Mouse (Mus musculus): ENCODE measurements around the gene Ebf1. TPM values are rescaled to one million over a fixed set of nuclear protein-coding genes. Genes with fewer than 3 reads are reported as not detected.

Ebf1 gene
- polyA plus RNA-seq, 1 experiment from 2014 or later: 77.9 TPM

GRCm38 (mm10) chr11:44655468-44655867 lies 38.4 kb downstream of the Ebf1 start:
- 52% methylated on average over 5 of the region's 5 CpGs for WGBS
- Histone ChIP-seq H3K36me3 (no peaks in the 10 kb centered on the region), H3K4me1 (replicated peaks) (peaks cover 55% of the 10 kb centered on the region), H3K27me3 (ENCODE audit: insufficient read depth, poor library complexity, severe bottlenecking) (no peaks in the 10 kb centered on the region), H3K27ac (peak overlapping the region; percentile 80), H3K4me3 (no peak overlapping the region), H3K9me3 (no peaks in the 10 kb centered on the region)
- no peak for DNase-seq (ENCODE audit: low spot score)

GRCm38 (mm10) chr11:44656916-44657315 lies 39.8 kb downstream of the Ebf1 start:
- Histone ChIP-seq H3K36me3 (no peaks in the 10 kb centered on the region), H3K27ac (peak overlapping the region; percentile 84), H3K4me3 (no peak overlapping the region), H3K27me3 (ENCODE audit: insufficient read depth, poor library complexity, severe bottlenecking) (no peaks in the 10 kb centered on the region), H3K4me1 (replicated peaks) (peaks cover 57% of the 10 kb centered on the region), H3K9me3 (no peaks in the 10 kb centered on the region)
- DNase-seq (ENCODE audit: low spot score): peak; percentile 54

GRCm38 (mm10) chr11:44657833-44658395 lies 40.8 kb downstream of the Ebf1 start:
- H3K4me1 ChIP-seq (replicated peaks): peaks cover 66% of the 10 kb centered on the region
- no peaks in the 10 kb centered on the region for H3K36me3 ChIP-seq
- no peak overlapping the region for H3K4me3 ChIP-seq
- H3K27me3 ChIP-seq (ENCODE audit: insufficient read depth, poor library complexity, severe bottlenecking): no peaks in the 10 kb centered on the region
- H3K27ac ChIP-seq: peak overlapping the region; percentile 84
- no peaks in the 10 kb centered on the region for H3K9me3 ChIP-seq
- DNase-seq (ENCODE audit: low spot score): peak; percentile 36
- WGBS: 28% methylated on average over 6 of the region's 6 CpGs

DNA sequence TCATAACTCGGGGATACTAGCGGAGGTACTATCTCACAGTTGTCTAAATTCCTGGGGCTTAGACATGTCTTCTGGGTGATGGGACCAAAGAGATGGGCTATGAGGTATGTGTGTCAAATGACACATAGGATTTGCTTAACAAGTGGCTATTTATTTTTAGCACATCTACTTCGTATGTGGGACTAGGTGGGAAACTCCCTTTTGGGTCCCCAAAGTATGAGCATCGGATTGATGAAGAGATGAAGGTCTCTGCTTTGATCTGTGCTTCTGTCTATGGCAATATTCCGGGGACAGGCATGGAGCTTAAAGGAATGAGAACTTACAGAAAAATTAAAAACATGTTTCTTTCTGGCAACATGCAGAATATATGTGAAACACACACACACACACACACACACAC lies 44.8 kb downstream of the Ebf1 start:
- no peak for DNase-seq (ENCODE audit: low spot score)
- Histone ChIP-seq H3K27me3 (ENCODE audit: insufficient read depth, poor library complexity, severe bottlenecking) (0 out of 2 replicates have a peak, but pooled peaks cover 6% of the 10 kb centered on the region), H3K4me1 (replicated peaks) (peaks cover 78% of the 10 kb centered on the region)

DNA sequence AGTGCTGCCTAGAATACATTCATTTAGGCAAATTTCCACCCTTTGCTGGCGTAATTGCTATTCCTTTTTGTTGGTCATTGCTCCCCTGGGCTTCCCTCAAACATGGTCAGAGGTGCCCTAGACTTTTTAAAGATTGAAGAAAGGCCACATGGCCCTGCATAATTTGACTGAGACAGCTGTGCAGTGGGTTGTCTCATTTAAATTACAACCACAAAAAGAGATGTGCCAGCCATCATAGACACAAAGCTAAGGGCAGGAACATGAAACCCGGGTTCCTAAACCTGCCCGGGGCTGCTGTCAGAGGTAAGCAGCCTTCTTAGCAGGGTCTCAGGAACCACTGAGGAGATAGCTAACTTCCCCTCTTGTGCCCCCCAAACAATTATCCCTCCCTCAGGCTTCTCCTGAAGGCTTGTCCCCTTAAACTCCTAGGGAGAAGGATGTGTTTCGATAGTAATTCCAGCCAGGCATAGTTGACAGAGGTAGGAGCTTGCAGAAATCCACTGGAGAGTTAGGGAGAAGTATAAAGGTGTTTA lies 46.6 kb downstream of the Ebf1 start:
- no peak for DNase-seq (ENCODE audit: low spot score)
- no peaks in the 10 kb centered on the region for H3K9me3 ChIP-seq
- no peak overlapping the region for H3K4me3 ChIP-seq
- peak overlapping the region; percentile 81 for H3K27ac ChIP-seq
- H3K27me3 ChIP-seq (ENCODE audit: insufficient read depth, poor library complexity, severe bottlenecking): 0 out of 2 replicates have a peak, but pooled peaks cover 6% of the 10 kb centered on the region
- WGBS: 27% methylated on average over 4 of the region's 4 CpGs
- H3K36me3 ChIP-seq: no peaks in the 10 kb centered on the region
- H3K4me1 ChIP-seq (replicated peaks): peaks cover 61% of the 10 kb centered on the region

More for the DNA sequence above, 44.8 kb downstream of the Ebf1 start:
- H3K9me3 ChIP-seq: no peaks in the 10 kb centered on the region
- no peak overlapping the region for H3K27ac ChIP-seq
- no peak overlapping the region for H3K4me3 ChIP-seq
- H3K36me3 ChIP-seq: no peaks in the 10 kb centered on the region
- WGBS: 85% methylated on average over 5 of the region's 5 CpGs

- H3K4me1 ChIP-seq (replicated peaks): peaks cover 60% of the 10 kb centered on the region
- H3K9me3 ChIP-seq: no peaks in the 10 kb centered on the region
- no peaks in the 10 kb centered on the region for H3K36me3 ChIP-seq
- peak overlapping the region; percentile 46 for H3K4me3 ChIP-seq
- peak; percentile 65 for DNase-seq (ENCODE audit: low spot score)
- peak overlapping the region; percentile 89 for H3K27ac ChIP-seq
- H3K27me3 ChIP-seq (ENCODE audit: insufficient read depth, poor library complexity, severe bottlenecking): 0 out of 2 replicates have a peak, but pooled peaks cover 6% of the 10 kb centered on the region
- under 1% methylated on average over 18 of the region's 18 CpGs for WGBS
Observed at GRCm38 (mm10) chr11:44665156-44665682, 48.1 kb downstream of the Ebf1 start.

GRCm38 (mm10) chr11:44665741-44666531 lies 48.8 kb downstream of the Ebf1 start:
- 28% methylated on average over 7 of the region's 7 CpGs for WGBS

DNA sequence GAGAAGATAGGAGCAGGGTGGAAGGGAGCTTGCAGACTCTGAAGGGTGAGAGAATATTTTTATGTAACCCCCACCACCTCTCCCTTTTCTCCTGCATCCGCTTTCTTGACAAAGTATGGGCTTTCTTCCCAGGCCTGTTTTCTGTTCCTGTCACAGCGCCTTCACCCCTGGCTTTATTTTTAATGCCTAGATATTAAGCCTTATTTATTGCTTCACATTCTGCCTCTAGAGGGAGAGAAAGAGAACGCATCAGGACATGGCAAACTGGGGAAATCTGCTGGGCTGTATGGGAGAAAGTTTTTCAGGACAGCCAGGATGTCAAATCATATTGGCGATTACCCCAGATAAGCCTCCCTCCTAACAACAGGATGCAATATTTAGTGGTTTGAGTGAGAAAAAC lies 49.6 kb downstream of the Ebf1 start:
- WGBS: 64% methylated on average over 4 of the region's 4 CpGs
- no peak overlapping the region for H3K27ac ChIP-seq
- 0 out of 2 replicates have a peak, but pooled peaks cover 6% of the 10 kb centered on the region for H3K27me3 ChIP-seq (ENCODE audit: insufficient read depth, poor library complexity, severe bottlenecking)

More at GRCm38 (mm10) chr11:44665741-44666531, 48.8 kb downstream of the Ebf1 start:
- H3K27ac ChIP-seq: peak overlapping the region; percentile 89
- H3K36me3 ChIP-seq: no peaks in the 10 kb centered on the region
- DNase-seq (ENCODE audit: low spot score): peak; percentile 29
- H3K9me3 ChIP-seq: no peaks in the 10 kb centered on the region
- H3K4me1 ChIP-seq (replicated peaks): peaks cover 57% of the 10 kb centered on the region
- H3K27me3 ChIP-seq (ENCODE audit: insufficient read depth, poor library complexity, severe bottlenecking): 0 out of 2 replicates have a peak, but pooled peaks cover 6% of the 10 kb centered on the region
- peak overlapping the region; percentile 46 for H3K4me3 ChIP-seq

DNA sequence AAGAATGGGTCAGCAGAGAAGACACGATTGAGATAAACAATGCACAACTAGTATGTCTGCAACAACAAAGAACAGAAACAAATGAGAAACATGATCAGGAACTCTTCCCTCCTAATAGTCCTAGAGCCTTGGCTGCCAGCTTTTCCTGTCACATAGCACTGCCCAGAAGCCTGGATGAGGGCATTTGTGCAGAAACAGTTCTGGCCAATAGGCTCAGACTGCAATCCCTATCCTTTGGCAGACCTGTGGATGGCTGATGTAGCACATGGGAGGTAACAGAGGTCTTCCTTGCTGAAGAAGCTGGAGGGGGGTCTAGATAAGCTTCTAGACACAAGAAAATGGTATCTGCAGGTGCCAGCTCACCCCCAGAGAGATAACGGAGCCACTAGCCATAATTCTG lies 64.2 kb downstream of the Ebf1 start:
- WGBS: 91% methylated on average over 2 of the region's 2 CpGs
- no peak overlapping the region for H3K4me3 ChIP-seq
- peaks cover 53% of the 10 kb centered on the region for H3K4me1 ChIP-seq (replicated peaks)
- no peak for DNase-seq (ENCODE audit: low spot score)
- H3K9me3 ChIP-seq: no peaks in the 10 kb centered on the region
- H3K36me3 ChIP-seq: no peaks in the 10 kb centered on the region
- H3K27ac ChIP-seq: 0 out of 2 replicates have a peak overlapping the region, but pooled peaks have one; percentile 5
- H3K27me3 ChIP-seq (ENCODE audit: insufficient read depth, poor library complexity, severe bottlenecking): no peaks in the 10 kb centered on the region

More for the DNA sequence above, 49.6 kb downstream of the Ebf1 start:
- H3K4me1 ChIP-seq (replicated peaks): peaks cover 50% of the 10 kb centered on the region
- H3K4me3 ChIP-seq: no peak overlapping the region
- no peaks in the 10 kb centered on the region for H3K36me3 ChIP-seq
- no peaks in the 10 kb centered on the region for H3K9me3 ChIP-seq
- no peak for DNase-seq (ENCODE audit: low spot score)

DNA sequence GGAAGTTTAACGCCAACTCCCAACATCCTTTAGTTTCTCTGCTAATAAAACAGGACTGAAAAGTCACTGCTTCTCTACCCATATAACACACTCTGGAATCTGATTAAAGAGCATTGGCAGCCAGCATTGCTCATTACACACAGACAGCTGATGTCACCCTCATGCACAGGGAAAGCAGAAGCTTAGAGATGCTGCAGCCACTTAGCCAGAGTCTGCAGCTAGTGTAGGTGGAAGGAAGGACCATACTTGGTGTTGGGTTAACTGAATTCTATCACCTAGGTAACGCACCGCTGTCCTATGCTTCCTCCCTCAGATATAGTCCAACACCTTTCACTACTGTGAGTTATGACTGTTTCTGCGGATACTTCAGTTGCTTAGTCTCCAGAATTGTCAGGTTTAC lies 64.9 kb downstream of the Ebf1 start:
- Histone ChIP-seq H3K36me3 (no peaks in the 10 kb centered on the region), H3K27me3 (ENCODE audit: insufficient read depth, poor library complexity, severe bottlenecking) (no peaks in the 10 kb centered on the region), H3K9me3 (no peaks in the 10 kb centered on the region), H3K27ac (no peak overlapping the region), H3K4me3 (no peak overlapping the region), H3K4me1 (replicated peaks) (peaks cover 57% of the 10 kb centered on the region)
- WGBS: 92% methylated on average over 4 of the region's 4 CpGs
- no peak for DNase-seq (ENCODE audit: low spot score)

DNA sequence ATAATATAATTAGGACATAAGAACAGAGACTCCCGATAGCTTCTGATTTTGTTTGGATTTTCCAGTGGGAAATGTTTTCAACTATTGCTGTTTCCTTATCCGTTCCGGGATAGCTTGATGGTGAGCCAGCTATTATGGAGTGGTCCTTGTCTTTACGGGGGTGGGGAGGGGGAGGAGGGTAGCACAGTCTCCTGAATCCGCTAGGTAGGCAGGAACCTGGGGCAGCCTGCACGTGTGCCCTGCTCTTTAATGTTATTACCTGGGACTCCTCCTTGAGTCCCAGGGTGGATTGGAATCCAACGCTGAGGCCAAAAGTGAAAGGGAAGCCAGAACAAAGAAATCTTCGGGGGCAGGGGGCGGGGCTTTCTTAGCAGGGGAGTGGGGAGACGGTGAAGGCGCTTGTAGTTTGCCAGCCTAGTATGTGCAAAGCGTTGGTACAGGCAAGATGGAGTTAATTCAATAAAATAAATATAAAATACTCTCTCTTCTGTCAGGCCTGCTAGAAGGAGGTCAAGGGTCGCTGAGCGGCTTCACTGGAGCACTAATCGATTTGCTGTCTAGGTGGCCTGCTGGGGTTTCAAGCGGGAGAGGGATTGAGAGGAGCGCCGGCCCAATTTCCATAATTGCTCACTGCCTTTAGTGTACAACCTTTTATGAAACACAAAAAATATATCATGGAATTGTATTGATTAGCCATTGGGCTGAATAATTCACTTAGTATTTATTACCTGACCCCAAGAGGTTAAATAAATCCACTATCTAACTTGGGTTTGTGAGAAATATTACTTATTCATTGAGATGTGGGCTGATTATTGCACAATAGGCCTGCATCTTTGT lies 65.8 kb downstream of the Ebf1 start:
- peak overlapping the region; percentile 75 for H3K27ac ChIP-seq
- no peaks in the 10 kb centered on the region for H3K27me3 ChIP-seq (ENCODE audit: insufficient read depth, poor library complexity, severe bottlenecking)
- WGBS: 15% methylated on average over 18 of the region's 18 CpGs
- peak; percentile 65 for DNase-seq (ENCODE audit: low spot score)
- H3K4me3 ChIP-seq: peak overlapping the region; percentile 29
- peaks cover 57% of the 10 kb centered on the region for H3K4me1 ChIP-seq (replicated peaks)
- no peaks in the 10 kb centered on the region for H3K36me3 ChIP-seq
- H3K9me3 ChIP-seq: no peaks in the 10 kb centered on the region

DNA sequence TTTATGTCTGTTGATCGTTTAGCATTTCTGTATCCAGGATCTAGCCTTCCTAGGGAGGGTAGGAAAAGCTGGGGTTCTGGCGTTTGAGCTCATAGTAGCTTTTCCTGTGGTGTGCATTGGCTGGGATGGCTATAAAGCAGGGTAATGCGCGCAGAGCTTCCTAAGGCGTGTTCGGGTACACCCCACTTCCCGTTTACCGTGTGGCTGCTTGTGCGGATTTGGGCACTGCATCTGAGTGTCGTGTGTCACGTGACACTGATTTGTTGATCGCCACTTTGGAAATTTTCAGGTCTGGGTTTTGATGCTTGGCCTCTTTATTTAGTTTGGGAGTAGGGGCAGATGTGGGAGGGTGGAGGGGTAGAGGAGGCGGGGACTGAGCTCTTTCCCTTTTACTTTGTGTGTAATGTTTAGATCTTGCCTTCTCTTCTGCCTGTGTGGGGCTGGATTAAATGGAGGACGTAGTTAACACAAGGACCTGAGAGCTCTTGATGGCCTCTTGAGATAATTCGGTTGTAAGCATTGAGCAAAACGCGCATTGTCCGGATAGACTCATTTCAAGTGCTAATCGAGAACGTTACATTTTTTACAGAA lies 67.5 kb downstream of the Ebf1 start:
- DNase-seq (ENCODE audit: low spot score): no peak
- Histone ChIP-seq H3K9me3 (no peaks in the 10 kb centered on the region), H3K27ac (peak overlapping the region; percentile 73), H3K36me3 (no peaks in the 10 kb centered on the region), H3K4me3 (no peak overlapping the region), H3K27me3 (ENCODE audit: insufficient read depth, poor library complexity, severe bottlenecking) (no peaks in the 10 kb centered on the region), H3K4me1 (replicated peaks) (peaks cover 57% of the 10 kb centered on the region)
- 52% methylated on average over 20 of the region's 20 CpGs for WGBS

Data from hindbrain, embryonic 10.5 days (tissue).